Mouse (Mus musculus): ENCODE results near the gene Cdh12. TPM values are rescaled to one million over a fixed set of nuclear protein-coding genes. Genes with fewer than 3 reads are reported as not detected.
"Not testable (repeated sequence)": the region's sequence is repeated elsewhere in the genome, so short reads cannot be mapped to it uniquely, and the experiment has no call there.

Cdh12 gene
- total RNA-seq, 2 experiments from 2014 or later, result 27.9 to 28.2 TPM

GRCm38 (mm10) chr15:21092824-21093223 is 643.8 kb downstream of the Cdh12 start:
- DNase-seq (ENCODE audit: low spot score in 2 of 2), result no peak

- peak; percentile 18 to 36 for DNase-seq (ENCODE audit: low spot score in 2 of 2)
Observed at GRCm38 (mm10) chr15:21109009-21109841, 660.2 kb downstream of the Cdh12 start.

DNA sequence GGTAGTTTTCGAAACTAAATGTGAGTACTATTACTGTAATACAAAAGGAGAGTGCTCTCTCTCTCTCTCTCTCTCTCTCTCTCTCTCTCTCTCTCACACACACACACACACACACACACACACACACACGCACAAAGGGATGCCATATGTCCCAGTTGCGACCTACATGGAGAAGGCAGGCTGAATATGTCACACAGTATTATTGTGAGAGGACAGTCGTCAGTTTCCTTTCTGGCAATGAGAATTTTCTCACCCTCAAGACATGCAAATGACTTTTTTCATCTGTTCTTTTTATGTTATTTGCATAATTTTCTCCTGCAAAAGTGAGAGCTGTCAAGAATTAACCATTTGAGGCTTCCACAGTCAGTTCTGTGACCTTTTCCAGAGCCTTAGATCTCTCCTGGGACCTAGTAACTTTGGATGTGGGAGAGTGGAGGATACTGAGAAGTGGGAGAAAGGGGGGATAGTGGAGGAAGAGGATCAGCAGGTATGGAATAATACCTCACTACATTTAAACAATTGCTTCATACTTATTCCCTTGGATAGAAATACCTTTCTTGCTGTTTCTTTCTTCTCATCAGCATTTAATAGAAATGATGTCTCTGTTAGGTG is 660.9 kb downstream of the Cdh12 start:
- DNase-seq (ENCODE audit: low spot score in 2 of 2), result no peak

DNA sequence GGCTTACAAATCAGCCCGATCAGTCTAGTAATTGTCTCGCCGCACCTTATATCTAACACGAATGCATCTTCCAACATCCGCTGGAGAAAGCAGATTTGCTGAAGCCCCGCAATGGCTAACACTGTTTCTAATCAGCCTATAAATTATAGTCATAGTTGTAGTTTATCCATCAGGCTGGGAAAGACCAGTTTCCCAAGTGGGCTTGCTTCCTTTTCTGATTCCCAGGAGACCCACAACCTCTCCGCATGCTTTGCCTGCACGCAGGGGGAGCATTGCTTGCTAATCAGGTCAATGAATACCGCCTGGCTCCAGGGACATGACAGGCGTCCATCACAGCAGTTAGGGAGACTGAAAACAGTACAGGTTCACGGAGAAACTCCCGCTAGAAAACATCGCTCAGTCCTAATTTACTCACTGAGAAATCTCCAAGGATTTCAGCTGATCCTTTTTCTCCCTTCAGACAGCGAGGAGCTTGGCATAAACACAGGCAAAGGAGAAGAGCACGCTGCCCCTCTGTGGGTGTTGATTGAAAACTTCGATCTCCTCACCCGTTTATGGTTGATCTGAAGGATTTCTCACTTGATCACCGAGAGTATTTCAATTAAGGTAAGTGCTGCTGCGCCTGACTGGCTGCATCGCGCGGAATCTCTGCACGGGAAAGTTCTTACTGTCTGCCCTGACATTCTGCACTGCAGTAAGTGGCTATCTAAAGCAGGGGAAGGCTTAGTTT is 662.0 kb downstream of the Cdh12 start:
- peak; percentile 25 to 36 for DNase-seq (ENCODE audit: low spot score in 2 of 2)

GRCm38 (mm10) chr15:21114775-21115174 is 665.7 kb downstream of the Cdh12 start:
- DNase-seq (ENCODE audit: low spot score in 2 of 2), result not testable (repeated sequence)

DNA sequence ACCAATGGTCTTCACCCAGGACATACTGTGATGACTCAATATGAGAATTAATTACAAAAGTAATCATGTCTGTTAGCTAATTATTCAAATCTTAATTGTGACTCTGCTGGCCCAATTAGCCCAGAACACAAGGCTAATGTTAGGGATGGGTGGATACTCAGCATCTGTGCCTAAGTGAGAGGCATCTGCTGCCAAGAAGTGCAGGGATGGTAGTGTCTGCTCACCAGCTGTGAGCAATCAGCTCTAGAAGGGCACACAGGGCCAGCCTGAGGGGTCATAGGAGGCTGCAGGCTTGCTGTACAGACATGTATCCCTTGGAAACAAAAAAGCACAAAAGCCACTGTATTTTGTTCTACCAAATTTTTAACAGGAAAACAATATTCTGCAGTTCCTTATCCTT is 681.6 kb downstream of the Cdh12 start:
- DNase-seq (ENCODE audit: low spot score in 2 of 2), result no peak

DNA sequence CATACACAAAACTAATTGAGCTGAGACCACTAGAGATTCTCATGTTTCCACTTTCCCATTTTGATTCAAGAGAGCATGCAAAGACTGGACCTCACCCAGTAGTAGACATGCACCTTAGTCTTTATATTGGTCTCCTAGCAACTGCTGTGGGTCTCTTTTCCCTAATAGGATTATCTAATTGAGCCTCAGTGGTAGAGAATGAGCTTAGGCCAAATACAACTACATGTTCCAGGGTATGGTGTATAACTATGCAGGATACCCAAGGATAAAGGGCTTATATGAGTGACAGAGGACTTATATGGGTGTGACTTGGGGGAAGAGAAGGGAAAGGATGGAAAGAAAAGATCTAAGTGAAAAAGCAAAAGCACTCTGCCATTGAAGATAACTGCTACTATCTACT is 683.9 kb downstream of the Cdh12 start:
- no peak for DNase-seq (ENCODE audit: low spot score in 2 of 2)

DNA sequence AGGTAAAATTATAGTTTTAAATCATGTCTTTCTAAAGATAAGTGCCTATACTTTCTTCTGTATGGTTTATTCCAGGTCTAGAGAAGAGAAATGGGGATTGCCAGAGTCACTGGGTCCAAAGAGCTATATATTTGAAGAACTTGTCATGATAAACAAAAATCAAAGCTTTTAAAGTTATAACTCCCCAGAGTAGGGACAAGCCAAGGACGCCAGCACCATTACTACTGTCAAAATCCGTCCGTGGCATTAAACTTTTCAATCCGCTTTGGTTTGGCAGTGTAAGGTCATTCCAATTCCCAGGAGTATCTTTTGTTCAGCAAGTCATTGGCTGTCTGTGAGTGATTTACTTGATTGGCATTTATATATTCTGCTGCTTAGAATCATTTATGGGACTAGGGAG is 697.8 kb downstream of the Cdh12 start:
- no peak for DNase-seq (ENCODE audit: low spot score in 2 of 2)

GRCm38 (mm10) chr15:21153602-21154001 is 704.5 kb downstream of the Cdh12 start:
- DNase-seq (ENCODE audit: low spot score in 2 of 2), result no peak

DNA sequence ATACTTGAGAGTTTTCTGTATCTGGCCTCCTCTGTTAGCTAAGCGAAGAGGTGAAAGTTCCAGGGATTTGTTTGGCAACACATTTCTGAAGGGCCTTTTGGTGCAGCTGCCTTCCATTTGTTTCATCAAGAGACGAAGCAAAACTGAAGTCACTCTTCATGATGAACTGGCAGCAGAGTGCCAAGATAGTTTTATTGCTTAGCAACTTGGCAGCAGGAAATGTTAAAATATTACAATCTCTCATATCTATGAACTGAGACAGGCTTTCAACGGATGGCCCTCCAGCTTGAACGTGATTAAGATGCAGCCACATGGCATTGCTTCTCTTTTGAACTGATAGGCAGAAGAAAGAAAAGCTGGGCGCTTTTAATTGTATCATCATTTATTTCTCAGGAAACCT is 730.7 kb downstream of the Cdh12 start:
- DNase-seq (ENCODE audit: low spot score in 2 of 2), result peak; percentile 8 to 19

DNA sequence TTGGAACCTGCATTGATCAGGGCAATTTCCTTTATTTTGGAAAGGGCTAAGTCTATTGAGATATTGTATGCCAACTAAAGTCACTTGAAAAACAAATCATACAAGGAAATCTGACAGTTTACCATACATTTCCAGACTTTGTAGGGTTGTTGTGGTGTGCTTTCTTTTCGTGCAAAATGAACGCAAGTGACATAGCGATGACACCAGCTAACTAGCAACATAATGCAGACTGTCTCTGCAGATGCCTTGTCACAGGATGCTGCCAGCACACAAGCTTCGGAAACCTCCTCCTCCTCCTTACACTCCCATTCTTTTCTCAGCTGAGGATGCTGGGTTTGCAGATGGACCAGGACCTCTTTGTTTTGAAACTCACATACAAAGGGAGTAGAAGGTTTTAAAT is 731.1 kb downstream of the Cdh12 start:
- peak; percentile 12 to 14 for DNase-seq (ENCODE audit: low spot score in 2 of 2)

- DNase-seq (ENCODE audit: low spot score in 2 of 2), result no peak
Observed at GRCm38 (mm10) chr15:21185799-21186198, 736.7 kb downstream of the Cdh12 start.

DNA sequence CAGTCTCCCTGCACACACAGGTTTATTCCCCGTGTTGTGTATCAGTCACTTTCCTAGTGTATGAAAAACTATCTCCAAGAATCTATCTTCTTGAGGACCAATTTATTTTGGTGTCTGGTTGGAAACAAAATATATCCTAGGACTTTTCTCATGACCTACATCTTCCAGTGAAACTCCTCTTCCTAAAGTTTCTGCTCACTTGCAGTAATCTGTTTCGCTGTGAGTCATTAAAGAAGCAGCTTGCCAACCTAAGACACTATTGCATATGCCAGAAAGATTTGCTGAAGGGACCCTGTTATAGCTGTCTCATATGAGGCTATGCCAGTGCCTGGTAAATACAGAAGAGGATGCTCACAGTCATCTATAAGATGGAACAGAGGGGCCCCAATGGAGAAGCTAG is 761.0 kb downstream of the Cdh12 start:
- DNase-seq (ENCODE audit: low spot score in 2 of 2), result not testable (repeated sequence)

DNA sequence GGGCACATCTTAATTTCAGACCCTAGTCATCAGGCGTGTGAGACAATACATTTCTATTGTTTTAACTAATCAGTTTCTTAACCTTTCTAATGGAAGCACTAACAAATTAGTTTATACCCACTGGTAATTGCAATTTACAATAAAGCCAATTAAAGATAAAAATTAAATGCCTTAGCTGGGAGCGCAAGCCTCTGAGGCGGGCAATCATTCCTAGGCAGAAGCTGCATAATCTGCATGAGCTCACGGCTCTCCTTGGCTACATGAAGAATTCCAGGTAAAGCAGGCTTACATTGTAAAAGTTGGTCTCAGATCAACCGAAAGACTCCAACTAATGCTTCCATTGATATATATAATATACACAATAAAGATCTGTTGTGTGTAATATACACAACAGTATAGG is 773.9 kb downstream of the Cdh12 start:
- DNase-seq (ENCODE audit: low spot score in 2 of 2), result no peak

DNA sequence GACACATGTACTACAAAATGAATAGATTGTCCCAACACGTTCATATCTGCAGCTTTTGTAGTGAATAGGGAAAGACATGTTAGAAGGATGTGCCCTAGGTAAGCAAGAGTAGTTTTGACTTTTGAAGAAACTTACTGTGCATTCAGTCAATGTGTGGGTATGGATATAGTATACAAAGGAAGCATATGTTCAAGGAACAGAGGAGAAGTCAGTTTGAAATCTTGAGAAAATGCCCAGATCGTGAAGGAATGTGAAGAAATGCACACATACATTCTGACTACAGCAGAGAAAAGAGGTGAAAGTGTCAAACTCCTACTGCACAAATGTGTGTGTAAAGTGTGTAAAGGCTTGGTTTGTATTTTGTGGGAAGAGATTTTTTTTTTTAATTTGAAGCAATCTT is 812.3 kb downstream of the Cdh12 start:
- DNase-seq (ENCODE audit: low spot score in 2 of 2), result no peak

DNA sequence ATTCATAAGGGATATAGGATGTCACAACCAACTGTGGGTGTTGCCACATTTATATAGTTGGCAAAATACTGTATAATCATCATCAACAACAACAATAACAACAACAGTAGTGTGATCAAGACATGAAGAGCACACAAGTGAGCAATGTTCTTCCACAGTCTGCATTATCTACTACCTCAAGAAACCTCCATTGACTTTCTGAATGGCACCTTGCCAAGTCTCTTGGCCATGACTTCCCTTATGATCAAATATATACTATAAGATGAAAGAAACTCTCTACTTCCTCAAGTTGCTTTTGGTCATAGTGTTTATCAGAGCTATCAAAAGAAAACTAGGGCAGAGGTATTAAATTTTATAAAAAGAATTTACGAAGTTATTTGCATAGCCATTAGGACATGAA is 820.8 kb downstream of the Cdh12 start:
- DNase-seq (ENCODE audit: low spot score in 2 of 2), result no peak

GRCm38 (mm10) chr15:21297051-21297450 is 848.0 kb downstream of the Cdh12 start:
- no peak for DNase-seq (ENCODE audit: low spot score in 2 of 2)

- DNase-seq (ENCODE audit: low spot score in 2 of 2), result no peak
Observed at GRCm38 (mm10) chr15:21315457-21315856, 866.4 kb downstream of the Cdh12 start.

DNA sequence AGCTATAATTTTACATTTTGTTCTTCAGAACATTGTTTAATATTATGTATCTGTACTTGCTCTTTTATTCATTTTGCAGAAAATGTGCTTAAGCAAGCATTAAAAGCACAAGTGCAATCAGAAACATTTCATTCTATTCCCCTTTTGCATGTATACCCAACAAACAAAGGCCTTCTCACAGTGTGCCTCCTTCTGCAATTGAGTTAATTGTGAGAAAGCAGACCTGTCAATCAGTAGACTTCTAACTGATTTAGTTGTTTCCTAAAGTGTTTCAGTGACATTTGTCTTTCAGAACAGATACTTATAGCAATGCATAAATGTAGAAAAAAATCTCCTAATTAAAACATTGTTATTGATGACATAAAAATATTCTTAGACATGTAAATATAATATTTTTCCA is 894.8 kb downstream of the Cdh12 start:
- DNase-seq (ENCODE audit: low spot score in 2 of 2), result no peak

DNA sequence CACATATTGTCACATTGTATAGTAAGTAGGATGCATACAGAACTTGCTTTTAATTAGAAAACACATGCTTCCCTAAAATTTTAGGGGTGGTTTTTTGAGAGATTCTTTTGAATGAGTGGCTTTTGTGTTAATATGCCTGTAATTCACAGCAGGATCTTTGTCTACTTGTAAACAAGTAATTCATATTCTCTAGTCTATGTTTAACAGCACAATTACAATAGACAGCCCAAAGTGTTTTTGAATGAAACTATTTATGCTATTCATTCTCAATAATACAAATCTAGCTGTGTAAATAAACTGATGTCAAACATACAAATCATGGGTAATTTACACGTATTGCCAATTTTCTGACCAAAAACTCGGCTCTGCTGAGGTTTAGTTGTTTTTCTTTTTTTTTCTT is 895.3 kb downstream of the Cdh12 start:
- DNase-seq (ENCODE audit: low spot score in 2 of 2), result no peak

- no peak for DNase-seq (ENCODE audit: low spot score in 2 of 2)
Observed at GRCm38 (mm10) chr15:21344749-21345148, 895.7 kb downstream of the Cdh12 start.

All from layer of hippocampus, postnatal 10 days (tissue).